Mouse (Mus musculus) lung, embryonic 16.5 days (tissue): Measurements from ENCODE around the gene Foxr1. TPM values are rescaled to one million over a fixed set of nuclear protein-coding genes. Genes with fewer than 3 reads are reported as not detected.
"Not testable (repeated sequence)": the region's sequence is repeated elsewhere in the genome, so short reads cannot be mapped to it uniquely, and the experiment has no call there.

ENCODE experiments used
- ATAC-seq: fragments of 200-750 bp; cut with Nextera tagmentation; 2 replicates; pipeline ENCODE4 v1.8.0; 2017; ENCODE audit warnings: low read depth, mild to moderate bottlenecking, moderate library complexity
- H3K27ac ChIP-seq: fragments of 300-500 bp; sonication (generic); 2 replicates; pipeline ENCODE4 v1.5.1; 2014; ENCODE audit warnings: mild to moderate bottlenecking, control low read depth, low read length
- H3K27me3 ChIP-seq: fragments of 300-500 bp; sonication (generic); 2 replicates; pipeline ENCODE4 v1.6.1; 2014; ENCODE audit warnings: low read depth, low read length, mixed read lengths; ENCODE audit not compliant: control insufficient read depth, insufficient read depth
- H3K36me3 ChIP-seq: fragments of 300-500 bp; sonication (generic); 2 replicates; pipeline ENCODE4 v1.6.1; 2014; ENCODE audit warnings: low read length; ENCODE audit not compliant: control insufficient read depth, insufficient read depth
- H3K4me1 ChIP-seq: fragments of 300-500 bp; sonication (generic); replicated peaks from 2 replicates; pipeline ENCODE4 v1.6.1; 2014; ENCODE audit warnings: low read length, mixed read lengths; ENCODE audit not compliant: control insufficient read depth, insufficient read depth
- H3K4me2 ChIP-seq: fragments of 300-500 bp; sonication (generic); 2 replicates; pipeline ENCODE4 v1.6.1; 2014; ENCODE audit warnings: low read depth, low read length, control low read depth
- H3K4me3 ChIP-seq: fragments of 300-500 bp; sonication (generic); 2 replicates; pipeline ENCODE4 v1.5.1; 2014; ENCODE audit warnings: mild to moderate bottlenecking, low read length, control low read depth
- H3K9ac ChIP-seq: fragments of 300-500 bp; sonication (generic); 2 replicates; pipeline ENCODE4 v1.6.1; 2014; ENCODE audit warnings: low read length, control low read depth
- H3K9me3 ChIP-seq: fragments of 300-500 bp; sonication (generic); 2 replicates; pipeline ENCODE4 v1.6.1; 2016; ENCODE audit warnings: low read length; ENCODE audit not compliant: control insufficient read depth
- WGBS: fragments of 180-500 bp; shearing (Covaris S2); extraction: QIAGEN DNeasy Blood & Tissue Kit; methylation state at CpG from one replicate; pipeline ENCODE4 v1.1.7; 2014; 5-methylcytosine and 5-hydroxymethylcytosine counted together
- polyA plus RNA-seq: library from polyadenylated mRNA; unstranded; fragments of >200 nt; fragmentation: Nextera tagmentation; extraction: Ambion mirVana; gene quantifications from 2 replicates; pipeline ENCODE4 v1.2.1, GENCODE M21; 2015

Gene Foxr1
- polyA plus RNA-seq, 1 experiment from 2014 or later, result not detected

DNA sequence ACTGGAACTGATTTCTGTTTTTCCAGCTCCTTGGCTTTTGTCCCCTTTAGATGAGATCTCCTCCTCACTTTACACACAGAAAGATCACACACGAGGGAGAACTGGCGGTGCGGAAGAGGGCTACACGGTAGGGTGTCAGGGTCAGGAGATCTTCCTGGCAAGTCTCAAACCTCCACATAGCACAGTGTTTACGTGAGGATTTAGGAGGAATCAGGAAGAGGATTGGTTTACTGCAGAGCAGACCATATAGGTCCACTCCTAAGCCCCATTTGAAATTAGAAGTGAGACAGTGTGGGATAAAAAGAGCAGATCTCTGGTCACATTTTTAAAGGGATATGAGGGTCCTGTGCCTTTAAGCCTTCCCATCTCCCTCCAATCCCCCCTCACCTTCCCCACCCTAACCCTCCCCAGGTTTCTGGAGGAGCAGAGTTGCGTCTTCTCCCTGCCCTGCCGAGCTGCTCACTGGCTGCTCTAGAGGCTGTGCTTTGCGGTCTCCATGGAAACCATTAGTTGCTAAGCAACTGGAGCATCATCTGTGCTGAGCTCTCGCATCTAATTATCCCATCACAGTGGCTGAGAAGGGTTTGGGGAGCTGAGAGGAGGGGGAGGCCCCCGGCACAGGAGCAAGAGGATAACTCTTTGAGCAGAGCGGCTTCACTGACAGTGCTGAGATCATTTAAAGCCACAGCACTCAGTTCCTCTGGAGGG lies 16.3 kb upstream of the Foxr1 start:
- Histone ChIP-seq H3K9me3 (no peaks in the 10 kb centered on the region), H3K4me1 (no peaks in the 10 kb centered on the region; the same call in 1 of the 2 replicates), H3K36me3 (no peaks in the 10 kb centered on the region), H3K4me2 (no peak overlapping the region), H3K9ac (no peak overlapping the region), H3K4me3 (no peak overlapping the region), H3K27ac (no peak overlapping the region), H3K27me3 (peaks cover 2% of the 10 kb centered on the region; the same call in 1 of the 2 replicates)
- no peak for ATAC-seq
- WGBS, result 5% methylated on average over 11 of the region's 11 CpGs

DNA sequence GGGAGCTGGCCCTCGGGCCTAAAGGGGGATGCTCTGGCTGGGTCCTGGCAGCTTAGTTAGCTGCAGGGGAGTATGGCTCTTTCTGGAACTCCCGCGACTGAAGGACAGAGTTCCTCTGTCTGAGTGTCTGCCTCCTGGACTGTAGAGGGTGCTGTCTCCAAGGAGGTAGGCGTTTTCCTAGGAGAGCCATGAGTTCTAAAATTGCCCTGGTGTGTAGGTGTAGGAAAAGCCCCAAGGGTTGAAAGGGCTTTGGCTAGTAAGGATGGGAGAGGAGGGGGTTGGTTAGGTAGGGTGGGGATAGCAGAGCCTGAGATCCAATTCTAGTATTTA lies 13.9 kb upstream of the Foxr1 start, which contains the start of gene Upk2:
Upk2 (minus strand) TSS at position 86 of the 330 bp plus-strand sequence.
- 21% methylated on average over 4 of the region's 4 CpGs for WGBS
- Histone ChIP-seq H3K4me2 (no peak within 1 kb of the TSS), H3K27ac (no peak within 1 kb of the TSS), H3K9ac (no peak within 1 kb of the TSS), H3K4me1 (no peaks in the 10 kb centered on the region; the same call in 1 of the 2 replicates), H3K4me3 (no peak within 1 kb of the TSS), H3K27me3 (peaks cover 2% of the 10 kb centered on the region; the same call in 1 of the 2 replicates), H3K36me3 (no peaks in the 10 kb centered on the region), H3K9me3 (no peaks in the 10 kb centered on the region)
- ATAC-seq, result peak; percentile 42; the same call in 1 of the 2 replicates

DNA sequence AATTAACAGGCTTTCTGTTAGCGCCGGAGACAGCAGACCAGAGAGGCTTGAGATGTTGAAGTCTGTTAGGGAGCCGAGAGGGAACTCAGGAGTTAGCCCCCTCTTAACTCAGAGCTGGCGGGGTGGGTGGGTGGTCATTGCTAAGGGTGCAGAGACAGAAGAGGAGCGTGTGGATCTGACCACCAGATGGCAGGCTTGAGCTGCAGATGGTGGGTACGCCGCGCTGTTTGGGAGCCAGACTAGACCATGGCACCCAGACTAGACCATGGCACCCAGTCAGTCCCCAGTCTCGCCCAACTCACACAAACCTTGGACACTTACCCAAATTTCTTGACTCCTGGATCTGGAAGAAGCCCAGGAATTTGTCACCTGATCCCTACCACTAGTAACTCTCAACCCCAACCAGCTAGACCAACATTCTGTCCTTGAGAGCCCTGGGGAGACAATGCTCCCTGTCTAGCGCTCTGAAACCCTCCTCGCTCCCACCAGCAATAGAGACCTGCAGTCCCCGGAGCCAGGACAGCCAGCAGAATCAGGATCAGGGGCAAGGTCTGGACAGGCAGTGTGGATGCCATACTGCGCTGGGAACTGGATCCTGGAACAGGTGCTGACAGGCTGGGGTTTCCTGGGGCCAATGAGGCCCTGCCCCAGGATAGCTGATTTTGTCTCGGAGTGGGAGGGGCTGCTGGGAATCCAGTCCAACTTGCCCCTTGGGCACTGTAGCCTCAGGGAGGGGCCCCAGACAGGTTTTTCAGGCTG lies 13.4 kb upstream of the Foxr1 start:
- Histone ChIP-seq H3K27ac (no peak overlapping the region), H3K9ac (no peak overlapping the region)
- peak; percentile 93 for ATAC-seq

DNA sequence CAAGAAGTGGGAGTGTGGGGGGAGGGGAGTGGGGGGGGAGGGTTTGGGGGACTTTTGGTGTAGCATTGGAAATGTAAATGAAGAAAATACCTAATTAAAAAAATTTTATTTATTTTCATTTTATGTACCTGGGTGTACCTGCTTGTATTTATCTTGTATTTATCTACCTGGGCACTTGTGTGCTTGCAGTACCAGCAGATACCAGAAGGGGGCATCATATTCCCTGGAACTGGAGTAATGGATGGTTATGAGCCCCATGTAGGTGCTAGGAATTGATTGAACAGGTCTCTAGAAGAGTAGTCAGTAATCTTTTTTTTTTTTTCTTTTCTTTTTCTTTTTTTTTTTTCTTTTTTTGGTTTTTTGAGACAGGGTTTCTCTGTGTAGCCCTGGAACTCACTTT lies 9.5 kb upstream of the Foxr1 start:
- H3K4me2 ChIP-seq, result no peak overlapping the region
- no peak for ATAC-seq
- H3K27me3 ChIP-seq, result 0 out of 2 replicates have a peak, but pooled peaks cover 2% of the 10 kb centered on the region
- H3K9me3 ChIP-seq, result no peaks in the 10 kb centered on the region
- no peak overlapping the region for H3K9ac ChIP-seq
- H3K4me3 ChIP-seq, result no peak overlapping the region
- no peaks in the 10 kb centered on the region for H3K36me3 ChIP-seq
- H3K27ac ChIP-seq, result no peak overlapping the region
- H3K4me1 ChIP-seq, result no peaks in the 10 kb centered on the region; the same call in 1 of the 2 replicates

More for the DNA sequence above, 13.4 kb upstream of the Foxr1 start:
- no peaks in the 10 kb centered on the region for H3K36me3 ChIP-seq
- H3K4me2 ChIP-seq, result no peak overlapping the region
- H3K4me3 ChIP-seq, result no peak overlapping the region
- H3K27me3 ChIP-seq, result peaks cover 2% of the 10 kb centered on the region; the same call in 1 of the 2 replicates
- H3K4me1 ChIP-seq, result no peaks in the 10 kb centered on the region; the same call in 1 of the 2 replicates
- no peaks in the 10 kb centered on the region for H3K9me3 ChIP-seq
- WGBS, result 7% methylated on average over 14 of the region's 14 CpGs

DNA sequence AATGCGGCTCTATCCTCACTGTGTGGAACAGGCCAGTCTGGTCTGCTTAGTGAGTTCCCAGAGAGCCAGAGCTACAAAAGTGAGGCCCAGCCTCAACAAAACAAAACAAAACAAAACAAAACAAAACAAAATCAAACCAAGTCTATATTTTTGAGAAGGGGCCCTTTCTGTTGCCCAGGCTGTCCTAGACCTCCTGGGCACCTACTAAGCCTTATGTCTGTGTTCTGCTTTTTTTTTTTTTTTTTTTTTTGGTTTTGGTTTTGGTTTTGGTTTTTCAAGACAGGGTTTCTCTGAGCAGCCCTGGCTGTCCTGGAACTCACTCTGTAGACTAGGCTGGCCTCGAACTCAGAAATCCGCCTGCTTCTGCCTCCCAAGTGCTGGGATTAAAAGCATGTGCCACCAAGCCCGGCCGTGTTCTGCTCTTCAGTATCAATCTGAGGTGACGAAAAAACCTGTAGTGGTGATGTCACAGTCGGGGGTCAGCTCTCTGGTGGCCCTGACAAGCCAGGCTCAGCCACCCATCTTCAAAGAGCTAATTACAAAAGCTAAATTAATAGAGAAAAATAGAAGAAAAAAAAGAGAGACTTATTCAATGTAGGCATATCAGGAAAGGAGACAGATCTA lies 3.6 kb upstream of the Foxr1 start:
- not testable (repeated sequence) for H3K36me3 ChIP-seq, ATAC-seq, H3K27ac ChIP-seq, H3K9ac ChIP-seq, H3K4me1 ChIP-seq, H3K27me3 ChIP-seq, H3K9me3 ChIP-seq, H3K4me3 ChIP-seq, H3K4me2 ChIP-seq
- WGBS, result 77% methylated on average over 7 of the region's 7 CpGs

DNA sequence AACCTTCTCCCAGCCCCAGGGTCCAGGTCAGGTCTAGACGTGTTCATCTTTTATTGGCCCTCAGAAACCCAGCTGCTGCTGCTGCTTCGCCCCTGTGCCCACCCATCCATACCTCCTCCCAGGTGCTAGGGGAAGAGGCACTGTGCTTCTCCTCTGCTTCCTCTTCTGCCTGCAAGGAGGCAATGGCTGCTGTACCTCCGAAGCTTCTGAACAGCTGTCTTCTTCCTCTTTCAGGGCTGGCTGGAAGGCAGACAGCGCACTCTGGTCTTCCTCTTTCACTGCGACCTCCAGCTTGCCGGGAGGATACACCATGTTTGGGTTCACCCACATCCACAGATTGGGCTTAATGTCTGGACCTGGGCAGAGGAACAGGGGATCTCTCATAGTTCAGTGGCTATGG lies 5.2 kb downstream of the Foxr1 start:
- no peak overlapping the region for H3K9ac ChIP-seq
- H3K36me3 ChIP-seq, result no peaks in the 10 kb centered on the region
- WGBS, result 78% methylated on average over 6 of the region's 6 CpGs
- ATAC-seq, result no peak
- H3K4me3 ChIP-seq, result no peak overlapping the region
- H3K27ac ChIP-seq, result no peak overlapping the region
- H3K27me3 ChIP-seq, result no peaks in the 10 kb centered on the region
- H3K9me3 ChIP-seq, result no peaks in the 10 kb centered on the region
- H3K4me1 ChIP-seq, result no peaks in the 10 kb centered on the region
- no peak overlapping the region for H3K4me2 ChIP-seq

DNA sequence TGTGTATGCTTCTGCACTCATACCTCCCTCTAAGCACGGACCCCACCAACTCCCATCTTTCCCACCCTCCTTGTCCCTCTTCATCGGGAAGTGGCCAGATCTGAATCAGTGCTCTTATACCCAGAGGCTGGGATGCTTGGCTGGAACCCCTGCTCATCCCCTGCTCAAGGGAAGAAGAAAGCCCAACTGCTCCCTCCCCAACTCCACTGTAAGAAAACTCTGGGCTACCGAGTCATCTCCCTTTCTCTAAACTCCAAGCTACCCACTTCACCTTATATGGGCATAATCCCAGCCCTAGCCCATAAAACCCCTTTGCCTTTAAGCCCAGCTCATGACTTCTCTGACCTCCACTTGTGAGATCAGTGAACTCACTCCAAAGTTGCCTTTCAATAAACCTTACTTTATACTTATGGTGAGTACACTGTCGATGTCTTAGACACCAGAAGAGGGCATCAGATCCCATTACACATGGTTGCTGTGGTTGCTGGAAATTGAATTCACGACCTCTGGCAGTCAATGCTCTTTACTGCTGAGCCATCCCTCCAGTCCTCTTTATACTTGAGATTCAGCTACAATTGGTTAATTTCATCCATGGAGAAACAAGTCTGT lies 8.3 kb downstream of the Foxr1 start:
- Histone ChIP-seq H3K9ac (no peak overlapping the region), H3K4me3 (no peak overlapping the region), H3K27me3 (no peaks in the 10 kb centered on the region), H3K4me1 (no peaks in the 10 kb centered on the region), H3K9me3 (no peaks in the 10 kb centered on the region), H3K27ac (no peak overlapping the region), H3K4me2 (no peak overlapping the region), H3K36me3 (no peaks in the 10 kb centered on the region)
- 41% methylated on average over 5 of the region's 5 CpGs for WGBS
- ATAC-seq, result no peak

DNA sequence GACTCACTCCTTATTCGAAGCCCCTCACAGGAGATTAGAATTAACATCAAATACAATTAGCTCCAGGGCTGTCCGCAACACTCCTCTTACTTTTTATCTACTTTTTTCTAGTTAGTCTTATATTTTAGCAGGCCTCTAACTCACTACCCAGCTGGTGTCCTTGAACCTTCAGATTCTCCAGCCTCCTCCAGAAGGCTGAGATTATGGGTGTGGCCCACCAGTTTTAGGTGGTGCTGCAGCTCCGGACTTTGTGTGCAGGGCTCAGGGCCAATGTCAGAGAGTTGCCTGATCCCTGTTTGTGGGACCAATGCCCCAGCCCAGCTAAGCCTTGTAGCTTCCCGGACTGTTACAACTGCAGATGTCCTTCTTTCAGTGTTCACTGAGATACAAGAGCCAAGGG lies 17.4 kb downstream of the Foxr1 start:
- Histone ChIP-seq H3K4me1 (peaks cover under 1% of the 10 kb centered on the region; the same call in 1 of the 2 replicates), H3K36me3 (no peaks in the 10 kb centered on the region), H3K9me3 (no peaks in the 10 kb centered on the region), H3K27ac (no peak overlapping the region), H3K4me3 (no peak overlapping the region), H3K9ac (no peak overlapping the region), H3K4me2 (no peak overlapping the region), H3K27me3 (no peaks in the 10 kb centered on the region)
- ATAC-seq, result no peak
- WGBS, result 69% methylated on average over 4 of the region's 4 CpGs
